Mouse (Mus musculus) liver, embryonic 16.5 days (tissue): ENCODE measurements around the gene Cfap161. TPM values are rescaled to one million over a fixed set of nuclear protein-coding genes. Genes with fewer than 3 reads are reported as not detected.
A peak's percentile ranks its signal among the peaks of the same experiment; 100 is the strongest.

Experiments used
- ATAC-seq: fragments of 200-750 bp; cut with Nextera tagmentation; 2 replicates; pipeline ENCODE4 v1.8.0; 2017; ENCODE audit warnings: low read depth, mild to moderate bottlenecking, moderate number of reproducible peaks, moderate library complexity
- H3K27ac ChIP-seq: fragments of 300-500 bp; sonication (generic); 2 replicates; pipeline ENCODE4 v1.5.1; 2014; ENCODE audit warnings: mild to moderate bottlenecking, low read length
- H3K27me3 ChIP-seq: fragments of 300-500 bp; sonication (generic); 2 replicates; pipeline ENCODE4 v1.6.1; 2014; ENCODE audit warnings: low read depth, low read length, mixed read lengths; ENCODE audit not compliant: control insufficient read depth, insufficient read depth
- H3K36me3 ChIP-seq: fragments of 300-500 bp; sonication (generic); 2 replicates; pipeline ENCODE4 v1.6.1; 2014; ENCODE audit warnings: mild to moderate bottlenecking; ENCODE audit not compliant: control insufficient read depth, insufficient read depth
- H3K4me1 ChIP-seq: fragments of 300-500 bp; sonication (generic); 2 replicates; pipeline ENCODE4 v1.6.1; 2014; ENCODE audit warnings: low read depth, low read length, mixed read lengths; ENCODE audit not compliant: control insufficient read depth
- H3K4me2 ChIP-seq: fragments of 300-500 bp; sonication (generic); 2 replicates; pipeline ENCODE4 v1.6.1; 2014; ENCODE audit warnings: low read depth, low read length, mixed read lengths
- H3K4me3 ChIP-seq: fragments of 300-500 bp; sonication (generic); 2 replicates; pipeline ENCODE4 v1.5.1; 2014; ENCODE audit warnings: low read depth, mild to moderate bottlenecking, low read length
- H3K9ac ChIP-seq: fragments of 300-500 bp; sonication (generic); 2 replicates; pipeline ENCODE4 v1.6.1; 2014; ENCODE audit warnings: low read depth, low read length
- H3K9me3 ChIP-seq: fragments of 300-500 bp; sonication (generic); replicated peaks from 2 replicates; pipeline ENCODE4 v1.6.1; 2016; ENCODE audit warnings: low read length; ENCODE audit not compliant: control insufficient read depth
- WGBS: fragments of 180-500 bp; shearing (Covaris S2); extraction: QIAGEN DNeasy Blood & Tissue Kit; methylation state at CpG from one replicate; pipeline ENCODE4 v1.1.7; 2014; ENCODE audit not compliant: insufficient replicate concordance; 5-methylcytosine and 5-hydroxymethylcytosine counted together
- polyA plus RNA-seq: library from polyadenylated mRNA; unstranded; fragments of >200 nt; fragmentation: Nextera tagmentation; extraction: Ambion mirVana; gene quantifications from 2 replicates; pipeline ENCODE4 v1.2.1, GENCODE M21; 2015

The Cfap161 gene
- not detected in 2 replicates for polyA plus RNA-seq

DNA sequence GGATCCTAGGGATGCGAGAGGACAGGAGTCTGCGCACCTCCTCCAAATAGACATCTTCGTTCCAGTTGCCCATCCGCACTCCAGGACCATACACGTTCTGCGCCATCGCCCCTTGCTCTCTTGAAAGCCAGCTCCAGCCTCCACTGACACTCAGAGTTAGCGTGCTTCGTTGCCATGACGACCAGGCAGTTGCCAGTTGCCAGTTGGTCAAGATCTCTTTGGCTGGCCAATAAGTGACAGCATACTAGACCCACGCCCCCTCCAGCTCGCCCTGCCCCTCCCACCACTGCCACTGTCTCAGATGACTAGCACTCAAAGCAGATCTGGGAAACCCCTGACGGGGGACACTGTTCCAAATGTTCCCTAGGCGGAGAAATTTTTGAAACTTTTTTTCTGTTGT lies at the start of gene Cfap161:
TSS of gene Cfap161 (minus strand) at position 176 of the 400 bp plus-strand sequence.
- ATAC-seq, result peak; percentile 59
- WGBS, result 11% methylated on average over 14 of the region's 14 CpGs
- Histone ChIP-seq H3K36me3 (no peaks in the 10 kb centered on the region), H3K9ac (no peak within 1 kb of the TSS), H3K27ac (no peak within 1 kb of the TSS), H3K27me3 (no peaks in the 10 kb centered on the region), H3K9me3 (no peaks in the 10 kb centered on the region), H3K4me2 (no peak within 1 kb of the TSS), H3K4me3 (no peak within 1 kb of the TSS), H3K4me1 (no peaks in the 10 kb centered on the region)

DNA sequence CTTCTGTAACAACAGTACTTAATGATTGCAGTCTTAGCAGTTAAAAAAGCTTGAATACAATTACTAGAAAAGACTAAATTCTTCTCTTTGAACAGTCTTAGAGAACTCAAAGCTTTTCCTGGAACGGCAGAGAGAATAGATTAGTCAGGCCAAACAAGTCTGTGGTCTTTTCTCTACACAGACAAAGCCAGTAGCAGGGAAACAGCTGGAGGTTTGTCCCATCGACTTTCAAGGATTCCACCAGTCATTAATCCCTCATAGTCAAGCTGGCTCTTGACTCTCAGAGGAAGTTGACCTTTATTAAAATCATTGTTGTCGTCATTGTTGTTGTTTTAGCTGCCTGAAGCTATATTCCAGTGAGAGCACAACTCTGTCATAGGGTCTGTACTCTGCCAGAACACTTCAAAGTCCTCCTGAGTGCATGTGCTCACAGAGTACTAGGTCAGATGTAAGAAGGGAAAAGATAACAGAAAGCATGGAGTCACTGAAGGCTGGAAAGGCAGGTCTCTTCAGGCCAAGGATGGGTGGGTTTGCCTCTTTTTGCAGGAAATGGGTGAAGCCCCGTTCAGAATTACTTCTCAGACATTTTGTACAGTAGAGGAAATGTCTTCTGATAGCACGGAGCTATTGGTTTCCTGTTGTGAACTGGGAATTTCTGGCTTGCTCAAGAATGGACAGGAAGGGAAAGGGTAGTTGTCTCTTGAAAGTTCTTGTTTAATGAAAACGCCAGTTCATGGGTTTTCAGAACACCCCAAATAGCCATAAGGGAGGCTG lies 48.0 kb upstream of the Cfap161 start:
- no peaks in the 10 kb centered on the region for H3K27me3 ChIP-seq
- no peaks in the 10 kb centered on the region for H3K9me3 ChIP-seq
- no peak overlapping the region for H3K9ac ChIP-seq
- peak; percentile 24; the same call in 1 of the 2 replicates for ATAC-seq
- 25% methylated on average over 6 of the region's 6 CpGs for WGBS
- H3K4me1 ChIP-seq, result no peaks in the 10 kb centered on the region
- no peak overlapping the region for H3K27ac ChIP-seq
- H3K4me2 ChIP-seq, result no peak overlapping the region
- no peak overlapping the region for H3K4me3 ChIP-seq
- no peaks in the 10 kb centered on the region for H3K36me3 ChIP-seq

DNA sequence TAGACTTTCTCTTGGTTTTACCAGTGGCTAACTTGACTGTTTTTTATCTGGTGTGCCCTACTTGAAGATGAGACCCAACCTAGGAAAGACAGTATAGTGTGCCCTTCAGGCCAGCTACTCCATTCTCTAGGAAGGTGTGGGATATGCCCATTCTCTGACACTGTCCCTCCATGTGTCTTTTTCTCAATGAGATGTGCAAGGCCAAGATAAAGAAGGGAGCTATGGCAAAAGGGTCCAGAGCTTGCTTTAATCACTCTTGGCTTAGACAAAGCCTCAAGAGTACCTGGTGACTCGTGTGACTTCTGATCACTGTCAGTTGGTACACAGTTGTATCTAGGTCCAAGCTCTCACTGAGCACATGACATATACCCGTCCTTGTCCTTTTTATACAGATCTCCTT lies 45.4 kb upstream of the Cfap161 start:
- H3K27me3 ChIP-seq, result no peaks in the 10 kb centered on the region
- ATAC-seq, result no peak
- 53% methylated on average over 2 of the region's 2 CpGs for WGBS

DNA sequence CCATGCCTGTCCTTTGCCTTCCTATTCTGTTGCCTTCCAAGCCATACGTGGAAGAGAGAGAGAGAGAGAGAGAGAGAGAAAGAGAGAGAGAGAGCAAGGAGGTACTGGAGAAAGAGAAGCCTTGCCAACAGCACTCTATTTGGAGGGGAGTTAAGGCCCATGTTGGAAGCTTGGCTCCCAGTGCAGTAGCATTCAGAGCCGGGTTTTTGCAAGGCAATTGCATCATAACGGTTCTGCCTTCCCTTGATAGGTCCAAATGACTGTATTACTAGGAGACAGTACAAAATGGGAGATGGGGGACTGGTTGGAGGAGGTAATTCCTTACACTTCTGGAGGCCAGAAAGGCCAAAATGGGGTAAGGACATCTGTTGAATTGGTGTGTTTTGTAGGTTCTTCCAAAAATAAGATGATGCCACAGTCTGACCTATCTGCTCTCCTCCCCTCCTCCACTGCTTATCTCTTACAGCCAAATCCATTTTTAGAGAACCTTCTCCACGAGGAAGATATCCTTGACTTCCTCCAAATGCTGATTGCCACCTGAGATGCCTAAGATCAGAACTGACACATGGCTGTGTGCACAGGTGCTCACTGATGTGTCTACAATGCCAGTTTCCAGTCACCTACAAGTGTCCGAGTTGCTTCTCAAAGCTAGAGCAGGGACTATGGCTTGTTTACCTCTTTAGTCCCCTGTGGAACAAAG lies 44.0 kb upstream of the Cfap161 start:
- Histone ChIP-seq H3K4me1 (no peaks in the 10 kb centered on the region), H3K27me3 (no peaks in the 10 kb centered on the region), H3K4me2 (no peak overlapping the region), H3K27ac (no peak overlapping the region), H3K9ac (no peak overlapping the region), H3K36me3 (no peaks in the 10 kb centered on the region), H3K4me3 (no peak overlapping the region), H3K9me3 (no peaks in the 10 kb centered on the region)
- WGBS, result 41% methylated on average over 5 of the region's 5 CpGs
- ATAC-seq, result no peak

More for the DNA sequence above, 45.4 kb upstream of the Cfap161 start:
- no peaks in the 10 kb centered on the region for H3K4me1 ChIP-seq
- H3K4me3 ChIP-seq, result no peak overlapping the region
- H3K9me3 ChIP-seq, result no peaks in the 10 kb centered on the region
- H3K27ac ChIP-seq, result no peak overlapping the region
- H3K9ac ChIP-seq, result no peak overlapping the region
- no peaks in the 10 kb centered on the region for H3K36me3 ChIP-seq
- no peak overlapping the region for H3K4me2 ChIP-seq

DNA sequence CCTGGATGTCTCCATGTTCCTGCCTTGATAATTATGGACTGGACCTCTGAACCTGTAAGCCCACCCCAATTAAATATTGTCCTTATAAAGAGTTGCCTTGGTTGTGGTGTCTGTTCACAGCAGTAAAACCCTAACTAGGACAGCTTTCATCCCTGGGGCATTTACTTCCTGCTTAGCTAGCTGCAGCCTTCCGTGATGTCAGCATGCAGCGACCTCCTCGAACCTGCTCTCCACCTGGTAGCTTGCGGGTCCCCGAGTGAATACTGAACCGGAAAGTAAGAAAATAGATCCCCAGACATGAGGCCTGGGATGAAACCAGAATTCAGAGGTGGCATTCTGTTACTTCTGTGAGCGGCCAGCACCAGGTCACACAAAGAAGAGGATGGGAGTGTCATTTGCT lies 34.7 kb upstream of the Cfap161 start:
- 61% methylated on average over 7 of the region's 7 CpGs for WGBS

DNA sequence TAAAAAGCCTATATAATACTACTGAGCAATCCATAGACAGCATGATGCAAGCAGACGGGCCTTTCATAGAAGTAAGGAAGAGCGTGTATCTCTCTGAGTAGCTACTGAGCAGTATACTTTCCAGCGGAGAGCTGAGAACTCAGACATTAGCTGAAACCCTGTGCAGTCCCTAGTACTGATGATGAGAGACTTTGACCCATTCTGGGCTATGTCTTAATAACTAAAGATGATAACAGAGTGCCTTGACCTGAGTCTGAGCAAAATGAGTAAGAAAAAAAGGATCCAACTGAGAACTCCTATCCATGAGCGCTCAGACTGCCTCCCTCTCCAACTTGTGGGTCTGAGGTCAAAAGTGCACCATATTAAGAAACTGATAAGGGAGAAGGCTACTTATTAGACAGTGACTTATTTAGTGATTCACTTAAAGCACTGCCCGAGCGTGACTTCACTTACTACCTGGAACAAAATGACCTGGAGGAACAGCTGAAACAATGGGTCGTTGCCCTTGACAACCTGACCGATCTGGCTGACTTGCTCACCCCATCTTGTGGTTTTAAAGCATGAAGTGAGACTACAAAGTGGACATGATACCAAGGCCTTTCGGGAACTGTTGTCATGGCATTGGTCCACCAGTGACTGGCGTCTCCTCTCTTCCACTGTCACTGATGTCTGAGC lies 32.9 kb upstream of the Cfap161 start:
- Histone ChIP-seq H3K27ac (no peak overlapping the region), H3K9ac (no peak overlapping the region), H3K27me3 (no peaks in the 10 kb centered on the region), H3K4me1 (no peaks in the 10 kb centered on the region), H3K36me3 (no peaks in the 10 kb centered on the region), H3K9me3 (no peaks in the 10 kb centered on the region), H3K4me3 (no peak overlapping the region), H3K4me2 (no peak overlapping the region)
- WGBS, result 53% methylated on average over 10 of the region's 10 CpGs
- no peak for ATAC-seq

More for the DNA sequence above, 34.7 kb upstream of the Cfap161 start:
- Histone ChIP-seq H3K4me2 (no peak overlapping the region), H3K36me3 (no peaks in the 10 kb centered on the region), H3K4me1 (no peaks in the 10 kb centered on the region), H3K27me3 (no peaks in the 10 kb centered on the region), H3K4me3 (no peak overlapping the region), H3K9me3 (no peaks in the 10 kb centered on the region), H3K9ac (no peak overlapping the region), H3K27ac (no peak overlapping the region)
- no peak for ATAC-seq

DNA sequence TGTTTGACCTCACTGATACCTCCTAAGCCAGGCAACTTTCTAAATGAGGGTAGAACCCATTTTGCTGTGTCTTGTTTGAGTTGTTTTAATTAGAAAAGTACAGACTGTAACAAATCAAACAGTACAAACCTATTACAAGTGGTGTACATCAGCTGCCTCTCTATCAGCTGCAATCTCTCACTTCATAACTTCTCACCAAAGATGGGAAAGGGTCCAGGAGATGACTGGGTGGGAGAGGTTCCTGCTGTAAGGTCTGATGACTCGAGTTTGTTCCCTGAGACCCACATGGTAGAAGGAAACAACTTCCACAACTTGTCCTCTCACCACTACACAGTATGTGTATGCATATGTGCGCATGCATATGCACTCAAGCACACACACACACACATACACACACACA lies 32.1 kb upstream of the Cfap161 start:
- no peaks in the 10 kb centered on the region for H3K36me3 ChIP-seq
- H3K27me3 ChIP-seq, result no peaks in the 10 kb centered on the region
- no peak overlapping the region for H3K4me2 ChIP-seq
- WGBS, result 45% methylated on average over 2 of the region's 2 CpGs
- H3K4me1 ChIP-seq, result no peaks in the 10 kb centered on the region
- no peaks in the 10 kb centered on the region for H3K9me3 ChIP-seq
- no peak overlapping the region for H3K27ac ChIP-seq
- no peak for ATAC-seq
- H3K9ac ChIP-seq, result no peak overlapping the region
- no peak overlapping the region for H3K4me3 ChIP-seq

DNA sequence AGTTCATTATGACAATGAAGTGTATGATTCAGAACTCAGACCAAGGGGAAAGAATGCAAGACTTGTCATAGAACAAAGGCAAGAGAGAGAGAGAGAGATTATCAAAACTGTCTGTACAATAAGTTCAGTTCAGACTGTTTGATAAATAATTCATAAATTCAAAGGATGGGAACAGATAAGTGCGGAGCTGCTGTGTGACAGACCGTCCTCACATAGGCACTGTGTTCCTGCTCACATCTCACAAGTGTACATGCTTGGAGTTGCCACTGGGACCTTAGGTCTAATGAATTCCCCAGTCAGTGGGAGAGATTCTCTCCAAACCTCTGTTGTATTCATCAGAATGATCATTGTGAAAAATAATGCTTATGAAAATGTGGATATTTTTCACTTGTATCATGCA lies 27.3 kb upstream of the Cfap161 start:
- Histone ChIP-seq H3K27ac (no peak overlapping the region), H3K9ac (no peak overlapping the region), H3K4me1 (no peaks in the 10 kb centered on the region), H3K4me2 (no peak overlapping the region), H3K36me3 (no peaks in the 10 kb centered on the region), H3K4me3 (no peak overlapping the region), H3K9me3 (no peaks in the 10 kb centered on the region), H3K27me3 (no peaks in the 10 kb centered on the region)
- WGBS, result 62% methylated on average over 2 of the region's 2 CpGs
- ATAC-seq, result no peak

DNA sequence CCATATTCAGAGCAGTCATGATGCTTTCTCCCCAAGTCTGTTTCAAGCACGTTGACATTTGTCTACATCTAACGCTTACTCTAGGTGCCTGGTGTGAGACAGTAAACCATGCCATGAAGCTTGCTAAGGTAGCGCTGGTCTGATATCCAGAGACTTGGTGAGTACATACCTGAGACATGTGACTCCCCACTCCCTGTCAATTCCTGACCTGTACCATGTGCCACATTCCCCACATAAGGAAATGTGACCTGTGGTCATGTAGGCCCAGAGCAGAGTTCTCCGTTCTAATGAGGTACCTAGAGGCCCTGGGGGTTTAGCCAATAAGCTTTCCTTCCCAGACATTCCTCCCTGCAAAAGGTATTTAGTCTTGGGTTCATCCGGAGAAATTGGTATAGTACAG lies 22.2 kb upstream of the Cfap161 start:
- H3K27me3 ChIP-seq, result no peaks in the 10 kb centered on the region
- H3K9me3 ChIP-seq, result no peaks in the 10 kb centered on the region
- H3K27ac ChIP-seq, result no peak overlapping the region
- no peaks in the 10 kb centered on the region for H3K4me1 ChIP-seq
- H3K4me2 ChIP-seq, result no peak overlapping the region
- ATAC-seq, result no peak
- H3K9ac ChIP-seq, result no peak overlapping the region
- WGBS, result 79% methylated on average over 5 of the region's 5 CpGs
- H3K4me3 ChIP-seq, result no peak overlapping the region
- no peaks in the 10 kb centered on the region for H3K36me3 ChIP-seq
